Mouse (Mus musculus) spleen, postnatal 14 days (tissue): ENCODE measurements around the gene Gtf2h1.
A peak's percentile ranks its signal among the peaks of the same experiment; 100 is the strongest.
"Not testable (repeated sequence)": the region's sequence is repeated elsewhere in the genome, so short reads cannot be mapped to it uniquely, and the experiment has no call there.

Source experiments
- DNase-seq, 2 experiments: peaks; one replicate each; pipeline ENCODE4 v3.0.0; 2021 to 2022; ENCODE audit warnings: low spot score in 2 of 2

The Gtf2h1 gene

GRCm38 (mm10) chr7:46795287-46796205 lies at the start of gene Gtf2h1, which contains the start of gene Hps5:
Gene Gtf2h1 (plus strand): TSS chr7:46796103.
Gene Hps5 (minus strand): TSS chr7:46796064.
- DNase-seq: peak; percentile 95 to 98

GRCm38 (mm10) chr7:46746381-46746780 lies 49.5 kb upstream of the Gtf2h1 start:
- no peak for DNase-seq

GRCm38 (mm10) chr7:46748459-46748858 lies 47.4 kb upstream of the Gtf2h1 start:
- DNase-seq: no peak

GRCm38 (mm10) chr7:46751490-46751889 lies 44.4 kb upstream of the Gtf2h1 start, which contains the start of gene Saa2:
Gene Saa2 (plus strand): TSS chr7:46751790.
- DNase-seq: no peak

GRCm38 (mm10) chr7:46761049-46761795 lies 34.7 kb upstream of the Gtf2h1 start:
- DNase-seq: no peak

GRCm38 (mm10) chr7:46762601-46763000 lies 33.3 kb upstream of the Gtf2h1 start:
- DNase-seq: no peak

- DNase-seq: no peak
Measured at GRCm38 (mm10) chr7:46764672-46765071, 31.2 kb upstream of the Gtf2h1 start.

- no peak for DNase-seq
Measured at GRCm38 (mm10) chr7:46767371-46767770, 28.5 kb upstream of the Gtf2h1 start.

- no peak for DNase-seq
Measured at GRCm38 (mm10) chr7:46768451-46768850, 27.5 kb upstream of the Gtf2h1 start.

- DNase-seq: peak in 1 of 2 experiments; percentile 30
Measured at GRCm38 (mm10) chr7:46770706-46771105, 25.2 kb upstream of the Gtf2h1 start.

GRCm38 (mm10) chr7:46789177-46789849 lies 6.6 kb upstream of the Gtf2h1 start:
- DNase-seq: no peak

- DNase-seq: no peak
Measured at GRCm38 (mm10) chr7:46793871-46794270, 2.0 kb upstream of the Gtf2h1 start.

GRCm38 (mm10) chr7:46796206-46796679 lies 340 bp downstream of the Gtf2h1 start:
- no peak for DNase-seq

GRCm38 (mm10) chr7:46796779-46797178 lies 876 bp downstream of the Gtf2h1 start:
- no peak for DNase-seq

- no peak for DNase-seq
Measured at GRCm38 (mm10) chr7:46810325-46810724, 14.4 kb downstream of the Gtf2h1 start.

GRCm38 (mm10) chr7:46814012-46814411 lies 18.1 kb downstream of the Gtf2h1 start:
- no peak for DNase-seq

- not testable (repeated sequence) for DNase-seq
Measured at GRCm38 (mm10) chr7:46820876-46821632, 25.2 kb downstream of the Gtf2h1 start.

- no peak for DNase-seq
Measured at GRCm38 (mm10) chr7:46827046-46827802, 31.3 kb downstream of the Gtf2h1 start.

GRCm38 (mm10) chr7:46827803-46828184 lies 31.9 kb downstream of the Gtf2h1 start:
- no peak for DNase-seq

- no peak for DNase-seq
Measured at GRCm38 (mm10) chr7:46829911-46830310, 34.0 kb downstream of the Gtf2h1 start.
